Mouse (Mus musculus): ENCODE measurements around the gene Slc29a2. TPM values are rescaled to one million over a fixed set of nuclear protein-coding genes. Genes with fewer than 3 reads are reported as not detected.

Gene Slc29a2
- total RNA-seq, 2 experiments from 2014 or later, result 16.8 to 17.3 TPM

Other genes starting within 250 kb of the Slc29a2 start
- gene Rbm4, start 230.0 kb upstream of the Slc29a2 start, total RNA-seq (2021), result 10 to 100 TPM; 72.9 to 74.7 TPM
- gene Gm21992, start 212.2 kb upstream of the Slc29a2 start, total RNA-seq (2021), result 10 to 100 TPM; 19.9 to 21.4 TPM
- gene Rbm14, start 212.2 kb upstream of the Slc29a2 start, total RNA-seq (2021), result 10 to 100 TPM; 56.1 to 57.2 TPM
- gene Ccs, start 184.5 kb upstream of the Slc29a2 start, total RNA-seq (2021), result 10 to 100 TPM; 42.6 to 43.6 TPM
- gene Ccdc87, start 184.5 kb upstream of the Slc29a2 start, total RNA-seq (2021), result 1 to 10 TPM; 2.0 TPM
- 100 to 1,000 TPM; 103 to 125 TPM for gene Ctsf, start 168.7 kb upstream of the Slc29a2 start, total RNA-seq (2021)
- 1 to 10 TPM; 1.1 to 1.7 TPM for gene Actn3, start 146.0 kb upstream of the Slc29a2 start, total RNA-seq (2021)
- 10 to 100 TPM; 25.9 to 26.8 TPM for gene Zdhhc24, start 145.2 kb upstream of the Slc29a2 start, total RNA-seq (2021)
- gene Bbs1, start 117.2 kb upstream of the Slc29a2 start, total RNA-seq (2021), result 10 to 100 TPM; 38.4 TPM
- 10 to 100 TPM; 50.2 to 52.0 TPM for gene Dpp3, start 95.6 kb upstream of the Slc29a2 start, total RNA-seq (2021)
- 10 to 100 TPM; 16.3 to 16.8 TPM for gene Peli3, start 80.7 kb upstream of the Slc29a2 start, total RNA-seq (2021)
- 10 to 100 TPM; 58.9 to 60.7 TPM for gene Mrpl11, start 61.7 kb upstream of the Slc29a2 start, total RNA-seq (2021)
- gene Npas4, start 33.5 kb upstream of the Slc29a2 start, total RNA-seq (2021), result 10 to 100 TPM in 1 of 2 experiments, 1 to 10 TPM in 1; 5.1 to 10.5 TPM
- 100 to 1,000 TPM; 124 to 127 TPM for gene B4gat1, start 15.0 kb downstream of the Slc29a2 start, total RNA-seq (2021)
- 10 to 100 TPM in 1 of 2 experiments, 1 to 10 TPM in 1; 5.9 to 10.6 TPM for gene AC124502.3, start 15.0 kb downstream of the Slc29a2 start, total RNA-seq (2021)
- gene Brms1, start 17.5 kb downstream of the Slc29a2 start, total RNA-seq (2021), result 10 to 100 TPM; 10.8 to 12.9 TPM
- 10 to 100 TPM; 68.7 to 72.6 TPM for gene Rin1, start 26.6 kb downstream of the Slc29a2 start, total RNA-seq (2021)
- gene Cd248, start 44.2 kb downstream of the Slc29a2 start, total RNA-seq (2021), result 1 to 10 TPM; 6.5 to 7.7 TPM
- 100 to 1,000 TPM; 133 to 135 TPM for gene Tmem151a, start 61.7 kb downstream of the Slc29a2 start, total RNA-seq (2021)
- 10 to 100 TPM; 25.8 to 28.0 TPM for gene Yif1a, start 64.7 kb downstream of the Slc29a2 start, total RNA-seq (2021)
- 100 to 1,000 TPM; 783 to 856 TPM for gene Cnih2, start 74.7 kb downstream of the Slc29a2 start, total RNA-seq (2021)
- gene Rab1b, start 83.2 kb downstream of the Slc29a2 start, total RNA-seq (2021), result 100 to 1,000 TPM; 177 to 181 TPM
- gene Klc2, start 94.7 kb downstream of the Slc29a2 start, total RNA-seq (2021), result 100 to 1,000 TPM; 193 to 211 TPM
- 10 to 100 TPM; 59.6 to 63.9 TPM for gene Pacs1, start 249.3 kb downstream of the Slc29a2 start, total RNA-seq (2021)

Measured in layer of hippocampus, postnatal 14 days (tissue).